Mouse (Mus musculus) cortical plate, adult 2 months (tissue): Measurements from ENCODE around the gene Mvk. TPM values are rescaled to one million over a fixed set of nuclear protein-coding genes. Genes with fewer than 3 reads are reported as not detected.

Source experiments
- H3K27ac ChIP-seq: fragments of 200-500 bp; 2 replicates; pipeline ENCODE4 v1.5.1; 2012; ENCODE audit warnings: low read length, control low read depth, inconsistent platforms; ENCODE audit not compliant: insufficient read depth
- H3K4me1 ChIP-seq: fragments of 200-500 bp; 2 replicates; pipeline ENCODE4 v1.6.1; 2011; ENCODE audit warnings: low read length; ENCODE audit not compliant: control insufficient read depth, insufficient read depth
- H3K4me3 ChIP-seq: fragments of 200-500 bp; 2 replicates; pipeline ENCODE4 v1.5.1; 2011; ENCODE audit warnings: mild to moderate bottlenecking, low read length, control low read depth; ENCODE audit not compliant: insufficient read depth
- CTCF ChIP-seq: fragments of 200-500 bp; IDR thresholded peaks from 2 replicates; pipeline ENCODE4 v1.5.1; 2011; ENCODE audit warnings: mild to moderate bottlenecking, control low read depth, low read length; ENCODE audit not compliant: insufficient read depth; ENCODE audit errors: extremely low read depth
- POLR2A ChIP-seq: fragments of 200-500 bp; IDR thresholded peaks from 2 replicates; pipeline ENCODE4 v1.6.1; 2011; ENCODE audit warnings: mild to moderate bottlenecking, low read length, control low read depth; ENCODE audit not compliant: insufficient read depth; ENCODE audit errors: extremely low read depth
- polyA plus RNA-seq: library from polyadenylated mRNA; depleted of rRNA; stranded (reverse); fragments of >200 nt; gene quantifications from 2 replicates; pipeline ENCODE4 v1.2.3, GENCODE M21; 2012; rRNA removed

Mvk gene
- polyA plus RNA-seq: 36.5 and 39.5 TPM in 2 replicates

GRCm38 (mm10) chr5:114443566-114444367, at the start of gene Mvk, which contains the start of gene Mmab:
Mvk (plus strand) TSS chr5:114444269.
Mmab (minus strand) TSS chr5:114444060.
- H3K4me3 ChIP-seq: peak within 1 kb of the TSS; percentile 86
- TF ChIP-seq CTCF: no peak
- peak; percentile 44; the same call in 1 of the 2 replicates for TF ChIP-seq POLR2A
- peaks cover 2% of the 10 kb centered on the region; the same call in 1 of the 2 replicates for H3K4me1 ChIP-seq
- peak within 1 kb of the TSS; percentile 92 for H3K27ac ChIP-seq

DNA sequence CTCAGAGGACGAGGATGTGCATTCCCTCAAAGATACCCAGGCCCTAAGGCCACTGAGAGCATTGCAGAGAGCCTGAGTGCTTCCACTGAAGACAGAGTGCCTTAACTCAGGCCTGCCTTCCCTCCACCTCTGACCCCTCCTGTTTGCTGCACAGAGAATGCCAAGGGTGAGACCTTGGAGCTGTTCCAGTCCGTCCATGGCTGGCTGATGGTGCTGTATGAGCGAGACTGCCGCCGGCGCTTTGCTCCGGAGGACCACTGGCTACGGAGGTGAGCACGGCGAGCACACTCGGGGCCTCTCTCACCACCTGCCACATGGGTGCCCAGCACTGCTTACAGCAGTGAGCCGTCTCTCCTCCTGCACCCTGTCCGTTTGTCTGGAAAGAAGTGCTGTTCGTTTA, 37.5 kb upstream of the Mvk start:
- H3K27ac ChIP-seq: no peak overlapping the region
- TF ChIP-seq CTCF (no peak), POLR2A (no peak)
- H3K4me1 ChIP-seq: no peaks in the 10 kb centered on the region
- no peak overlapping the region for H3K4me3 ChIP-seq

DNA sequence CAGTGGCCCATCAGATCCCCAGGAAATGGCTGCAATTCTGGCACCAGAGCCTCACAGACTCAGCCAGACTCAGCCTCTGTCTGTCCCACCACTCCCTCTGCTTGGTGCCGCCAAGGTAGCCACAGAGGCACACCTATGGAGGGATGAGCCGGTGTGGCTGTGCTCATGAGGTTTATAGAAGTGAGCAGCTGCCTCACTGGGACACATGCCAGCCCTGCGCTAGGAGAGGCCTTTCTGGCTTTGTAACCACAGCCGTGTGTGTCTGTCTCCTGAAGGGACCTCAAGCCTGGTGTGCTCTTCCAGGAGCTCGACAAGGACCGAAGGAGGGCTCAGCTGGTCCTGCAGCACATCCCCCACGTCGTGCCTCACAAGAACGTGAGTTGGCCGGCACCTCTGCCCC, 36.8 kb upstream of the Mvk start:
- H3K4me1 ChIP-seq: no peaks in the 10 kb centered on the region
- H3K4me3 ChIP-seq: no peak overlapping the region
- H3K27ac ChIP-seq: no peak overlapping the region
- TF ChIP-seq POLR2A (no peak), CTCF (no peak)

GRCm38 (mm10) chr5:114407810-114408209, 36.3 kb upstream of the Mvk start:
- Histone ChIP-seq H3K4me1 (no peaks in the 10 kb centered on the region), H3K27ac (no peak overlapping the region), H3K4me3 (no peak overlapping the region)
- TF ChIP-seq CTCF: no peak
- TF ChIP-seq POLR2A: no peak

GRCm38 (mm10) chr5:114408846-114409245, 35.2 kb upstream of the Mvk start:
- Histone ChIP-seq H3K4me1 (no peaks in the 10 kb centered on the region), H3K27ac (no peak overlapping the region), H3K4me3 (no peak overlapping the region)
- TF ChIP-seq POLR2A: no peak
- TF ChIP-seq CTCF: no peak

GRCm38 (mm10) chr5:114410429-114410828, 33.6 kb upstream of the Mvk start:
- no peak for TF ChIP-seq POLR2A
- TF ChIP-seq CTCF: no peak
- no peak overlapping the region for H3K4me3 ChIP-seq
- H3K27ac ChIP-seq: no peak overlapping the region
- H3K4me1 ChIP-seq: no peaks in the 10 kb centered on the region

GRCm38 (mm10) chr5:114412361-114412998, 31.6 kb upstream of the Mvk start:
- no peak overlapping the region for H3K27ac ChIP-seq
- no peaks in the 10 kb centered on the region for H3K4me1 ChIP-seq
- H3K4me3 ChIP-seq: no peak overlapping the region
- TF ChIP-seq CTCF (no peak), POLR2A (no peak)

DNA sequence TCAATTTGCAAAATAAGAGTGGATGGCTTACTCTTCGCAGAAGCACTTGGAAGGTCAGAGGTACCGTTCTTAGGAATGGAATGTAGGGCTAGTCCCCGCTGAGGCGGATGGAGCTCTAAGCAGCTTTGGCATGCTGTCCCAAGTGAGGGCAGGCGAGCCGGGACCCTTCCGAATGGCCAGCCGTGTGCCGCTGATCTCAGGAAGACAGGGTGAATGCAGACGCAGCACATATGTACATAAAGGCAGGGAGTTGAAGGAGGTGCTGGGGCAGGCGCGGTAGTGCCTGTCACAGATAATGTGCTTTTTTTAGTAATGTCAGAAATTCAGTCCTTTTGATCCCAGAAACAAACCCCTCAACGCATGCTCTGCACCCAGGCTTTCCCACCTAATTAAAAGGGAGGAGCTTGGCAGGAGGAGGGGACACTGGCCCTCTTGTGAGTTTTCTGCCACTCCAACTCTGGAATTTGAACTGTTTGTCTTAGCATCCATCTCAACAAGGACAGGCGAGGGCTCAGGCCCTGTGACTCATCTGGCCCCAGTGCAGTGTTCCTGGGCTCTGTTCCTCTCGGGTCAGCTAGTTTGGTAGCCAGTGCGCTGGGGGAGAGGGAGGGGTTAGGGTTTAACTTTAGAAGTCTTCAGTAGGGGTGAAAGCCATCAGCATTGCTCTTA, 30.9 kb upstream of the Mvk start:
- no peaks in the 10 kb centered on the region for H3K4me1 ChIP-seq
- H3K4me3 ChIP-seq: no peak overlapping the region
- H3K27ac ChIP-seq: no peak overlapping the region
- no peak for TF ChIP-seq POLR2A
- TF ChIP-seq CTCF: no peak

DNA sequence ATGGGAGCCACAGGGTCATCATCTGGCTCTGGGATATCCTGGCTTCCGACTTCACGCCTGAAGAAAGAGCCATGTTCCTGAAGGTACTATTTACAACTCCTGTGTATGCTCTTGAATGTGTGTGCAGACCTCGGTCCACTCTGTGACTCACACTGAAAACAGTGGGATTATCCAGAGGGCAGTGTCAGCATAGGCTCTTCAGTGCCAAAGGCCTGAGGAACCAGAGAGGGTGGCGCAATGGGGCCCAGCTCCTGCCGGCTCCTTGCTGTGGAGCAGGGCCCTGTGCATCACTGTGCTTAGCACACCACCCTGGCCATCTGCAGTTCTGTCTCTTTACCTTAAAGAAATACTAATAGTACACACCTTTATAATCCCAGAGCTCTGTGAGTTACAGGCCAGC, 28.5 kb upstream of the Mvk start:
- Histone ChIP-seq H3K27ac (no peak overlapping the region), H3K4me1 (no peaks in the 10 kb centered on the region), H3K4me3 (no peak overlapping the region)
- TF ChIP-seq POLR2A (no peak), CTCF (no peak)

GRCm38 (mm10) chr5:114416855-114417254, 27.2 kb upstream of the Mvk start:
- Histone ChIP-seq H3K4me3 (no peak overlapping the region), H3K4me1 (no peaks in the 10 kb centered on the region)
- TF ChIP-seq CTCF (no peak), POLR2A (no peak)

More at GRCm38 (mm10) chr5:114416855-114417254, 27.2 kb upstream of the Mvk start:
- H3K27ac ChIP-seq: no peak overlapping the region
